Mouse (Mus musculus) CH12.LX (cell line): Measurements from ENCODE around the gene Kat7. TPM values are rescaled to one million over a fixed set of nuclear protein-coding genes. Genes with fewer than 3 reads are reported as not detected.

ENCODE experiments used
- DNase-seq: peaks from one replicate; pipeline ENCODE4 v3.0.0-alpha.2; 2013; ENCODE audit errors: extremely low read depth
- H3K27ac ChIP-seq: 2 replicates; pipeline ENCODE4 v1.5.1; 2012; ENCODE audit warnings: low read depth, mild to moderate bottlenecking, control low read depth, moderate library complexity; ENCODE audit not compliant: insufficient read depth
- H3K27me3 ChIP-seq: replicated peaks from 2 replicates; pipeline ENCODE3; 2012; ENCODE audit warnings: inconsistent platforms
- H3K36me3 ChIP-seq, 2 experiments: replicated peaks in 1 of 2; 2 replicates each; pipeline versions ENCODE3 to v1.6.1; 2012; ENCODE audit warnings: inconsistent platforms in 1 of 2, low read length in 1 of 2, mild to moderate bottlenecking in 1 of 2, mixed read lengths in 1 of 2, moderate library complexity in 1 of 2; ENCODE audit not compliant: control insufficient read depth in 1 of 2, insufficient read depth in 1 of 2
- H3K4me1 ChIP-seq, 2 experiments: 2 replicates each; pipeline ENCODE4 v1.6.1; 2012; ENCODE audit warnings: inconsistent platforms in 1 of 2, moderate library complexity in 1 of 2; ENCODE audit not compliant: insufficient read depth in 2 of 2, control insufficient read depth in 1 of 2
- H3K4me2 ChIP-seq: 2 replicates; pipeline ENCODE4 v1.6.1; 2012; ENCODE audit warnings: low read depth, mild to moderate bottlenecking, control low read depth; ENCODE audit not compliant: poor library complexity, insufficient read depth, severe bottlenecking
- H3K4me3 ChIP-seq, 3 experiments: fragments of 150-350 bp in 1 of 3; sonication (generic) in 1 of 3; replicated peaks in 1 of 3; 2 replicates each; pipeline versions ENCODE3 to v1.5.1; 2011 to 2012; ENCODE audit warnings: low read depth in 2 of 3, low read length in 2 of 3, mild to moderate bottlenecking in 2 of 3, moderate library complexity in 2 of 3, control low read depth in 1 of 3, improper control_type of control experiment in 1 of 3, inconsistent platforms in 1 of 3, mixed read lengths in 1 of 3; ENCODE audit not compliant: poor library complexity in 1 of 3
- H3K79me2 ChIP-seq: replicated peaks from 2 replicates; pipeline ENCODE4 v1.6.1; 2012; ENCODE audit warnings: mild to moderate bottlenecking, moderate library complexity; ENCODE audit not compliant: control insufficient read depth, poor library complexity, insufficient read depth, severe bottlenecking; ENCODE audit errors: extremely low read depth
- H3K9ac ChIP-seq: 2 replicates; pipeline ENCODE4 v1.6.1; 2012; ENCODE audit warnings: low read depth, mild to moderate bottlenecking, control low read depth, moderate library complexity; ENCODE audit not compliant: insufficient read depth
- H3K9me3 ChIP-seq: replicated peaks from 2 replicates; pipeline ENCODE3; 2012; ENCODE audit warnings: low read length, inconsistent platforms, mixed read lengths
- BHLHE40 ChIP-seq: IDR thresholded peaks from 2 replicates; pipeline ENCODE4 v1.6.1; 2011; ENCODE audit warnings: mild to moderate bottlenecking, low read depth, low read length, improper control_type of control experiment
- CHD1 ChIP-seq: IDR thresholded peaks from 2 replicates; pipeline ENCODE4 v1.6.1; 2012; ENCODE audit warnings: low read depth, low read length, improper control_type of control experiment, inconsistent platforms
- CHD2 ChIP-seq: IDR thresholded peaks from 2 replicates; pipeline ENCODE4 v1.6.1; 2011; ENCODE audit warnings: low read length, improper control_type of control experiment
- CTCF ChIP-seq, 2 experiments: IDR thresholded peaks in 1 of 2; conservative IDR thresholded peaks in 1 of 2; 2 replicates each; pipeline ENCODE4 v1.5.1; 2011 to 2012; ENCODE audit warnings: low read depth in 2 of 2, low read length in 2 of 2, improper control_type of control experiment in 1 of 2, inconsistent platforms in 1 of 2, mild to moderate bottlenecking in 1 of 2, moderate library complexity in 1 of 2
- E2F4 ChIP-seq: IDR thresholded peaks from 2 replicates; pipeline ENCODE4 v1.6.1; 2011; ENCODE audit warnings: low read depth, low read length, improper control_type of control experiment; ENCODE audit not compliant: insufficient replicate concordance
- ELF1 ChIP-seq: IDR thresholded peaks from 2 replicates; pipeline ENCODE4 v1.6.1; 2014; ENCODE audit warnings: low read depth, mild to moderate bottlenecking, inconsistent platforms, low read length, improper control_type of control experiment
- EP300 ChIP-seq: IDR thresholded peaks from 2 replicates; pipeline ENCODE4 v1.6.1; 2011; ENCODE audit warnings: low read length, improper control_type of control experiment
- ETS1 ChIP-seq: conservative IDR thresholded peaks from 2 replicates; pipeline ENCODE4 v1.6.1; 2012; ENCODE audit warnings: low read depth, mild to moderate bottlenecking, inconsistent platforms, low read length, improper control_type of control experiment, moderate library complexity
- GABPA ChIP-seq: IDR thresholded peaks from 2 replicates; pipeline ENCODE4 v1.6.1; 2012; ENCODE audit warnings: low read depth, low read length, improper control_type of control experiment, inconsistent platforms; ENCODE audit not compliant: insufficient replicate concordance
- HCFC1 ChIP-seq: IDR thresholded peaks from 2 replicates; pipeline ENCODE4 v1.6.1; 2012; ENCODE audit warnings: low read depth, mild to moderate bottlenecking, inconsistent platforms, low read length, improper control_type of control experiment
- IRF4 ChIP-seq: IDR thresholded peaks from 2 replicates; pipeline ENCODE4 v1.6.1; 2014; ENCODE audit warnings: low read depth, mild to moderate bottlenecking, inconsistent platforms, low read length, improper control_type of control experiment
- JUN ChIP-seq: IDR thresholded peaks from 2 replicates; pipeline ENCODE4 v1.6.1; 2011; ENCODE audit warnings: low read depth, mild to moderate bottlenecking, low read length, improper control_type of control experiment, moderate library complexity; ENCODE audit not compliant: insufficient read depth
- KAT2A ChIP-seq: IDR thresholded peaks from 2 replicates; pipeline ENCODE4 v1.6.1; 2012; ENCODE audit warnings: low read length, improper control_type of control experiment, inconsistent platforms; ENCODE audit not compliant: insufficient replicate concordance
- MAX ChIP-seq: IDR thresholded peaks from 2 replicates; pipeline ENCODE4 v1.6.1; 2011; ENCODE audit warnings: low read length, improper control_type of control experiment
- MAZ ChIP-seq: IDR thresholded peaks from 2 replicates; pipeline ENCODE4 v1.6.1; 2012; ENCODE audit warnings: low read depth, mild to moderate bottlenecking, inconsistent platforms, low read length, improper control_type of control experiment, moderate library complexity
- MEF2A ChIP-seq: IDR thresholded peaks from 2 replicates; pipeline ENCODE4 v1.6.1; 2014; ENCODE audit warnings: low read depth, mild to moderate bottlenecking, inconsistent platforms, low read length, improper control_type of control experiment, borderline replicate concordance
- MXI1 ChIP-seq: IDR thresholded peaks from 2 replicates; pipeline ENCODE4 v1.6.1; 2011; ENCODE audit warnings: mild to moderate bottlenecking, low read depth, low read length, improper control_type of control experiment
- MYC ChIP-seq: IDR thresholded peaks from 2 replicates; pipeline ENCODE4 v1.6.1; 2011; ENCODE audit warnings: low read depth, mild to moderate bottlenecking, improper control_type of control experiment, low read length
- NELFE ChIP-seq: IDR thresholded peaks from 2 replicates; pipeline ENCODE4 v1.6.1; 2011; ENCODE audit warnings: low read depth, low read length, improper control_type of control experiment
- NRF1 ChIP-seq: IDR thresholded peaks from 2 replicates; pipeline ENCODE4 v1.6.1; 2014; ENCODE audit warnings: low read depth, mild to moderate bottlenecking, inconsistent platforms, low read length, improper control_type of control experiment, moderate library complexity
- PAX5 ChIP-seq: IDR thresholded peaks from 2 replicates; pipeline ENCODE4 v1.6.1; 2012; ENCODE audit warnings: low read length, inconsistent platforms, mixed read lengths
- POLR2A ChIP-seq: IDR thresholded peaks from 2 replicates; pipeline ENCODE4 v1.6.1; 2011; ENCODE audit warnings: low read depth, mild to moderate bottlenecking, improper control_type of control experiment, low read length
- POLR2AphosphoS2 ChIP-seq: IDR thresholded peaks from 2 replicates; pipeline ENCODE4 v1.6.1; 2011; ENCODE audit warnings: low read depth, low read length, improper control_type of control experiment
- RAD21 ChIP-seq: IDR thresholded peaks from 2 replicates; pipeline ENCODE4 v1.6.1; 2011; ENCODE audit warnings: low read depth, mild to moderate bottlenecking, low read length, improper control_type of control experiment, moderate library complexity
- RCOR1 ChIP-seq: conservative IDR thresholded peaks from 2 replicates; pipeline ENCODE4 v1.6.1; 2012; ENCODE audit warnings: low read depth, mild to moderate bottlenecking, inconsistent platforms, low read length, improper control_type of control experiment
- SIN3A ChIP-seq: IDR thresholded peaks from 2 replicates; pipeline ENCODE4 v1.6.1; 2012; ENCODE audit warnings: low read length, improper control_type of control experiment, inconsistent platforms
- TBP ChIP-seq: conservative IDR thresholded peaks from 2 replicates; pipeline ENCODE4 v1.6.1; 2011; ENCODE audit warnings: low read depth, low read length, improper control_type of control experiment
- TCF12 ChIP-seq: IDR thresholded peaks from 2 replicates; pipeline ENCODE4 v1.6.1; 2014; ENCODE audit warnings: low read depth, mild to moderate bottlenecking, inconsistent platforms, low read length, improper control_type of control experiment
- UBTF ChIP-seq: IDR thresholded peaks from 2 replicates; pipeline ENCODE4 v1.6.1; 2012; ENCODE audit warnings: low read depth, mild to moderate bottlenecking, inconsistent platforms, low read length, improper control_type of control experiment, moderate library complexity
- USF1 ChIP-seq: IDR thresholded peaks from 2 replicates; pipeline ENCODE4 v1.6.1; 2014; ENCODE audit warnings: low read depth, mild to moderate bottlenecking, inconsistent platforms, low read length, improper control_type of control experiment
- USF2 ChIP-seq: conservative IDR thresholded peaks from 2 replicates; pipeline ENCODE4 v1.6.1; 2011; ENCODE audit warnings: low read depth, low read length, improper control_type of control experiment
- ZKSCAN1 ChIP-seq: IDR thresholded peaks from 2 replicates; pipeline ENCODE4 v1.6.1; 2012; ENCODE audit warnings: low read depth, inconsistent platforms, low read length, improper control_type of control experiment, borderline replicate concordance
- ZMIZ1 ChIP-seq: IDR thresholded peaks from 2 replicates; pipeline ENCODE4 v1.6.1; 2012; ENCODE audit warnings: low read depth, mild to moderate bottlenecking, inconsistent platforms, low read length, improper control_type of control experiment
- dilution Hi-C: fragments of 300-500 bp; cut with MboI; formaldehyde crosslinking; loops from 2 replicates; pipeline ENCODE4 v1.14.3; 2020; ENCODE audit warnings: low sequenced_read_pairs; ENCODE audit not compliant: extremely low pct_unique_long_range_greater_than_20kb, extremely low pct_ligation_motif_present
- in situ Hi-C: fragments of 300-500 bp; cut with MboI; formaldehyde crosslinking; loops from 3 replicates; pipeline ENCODE4 v1.14.3; 2019; ENCODE audit warnings: low sequenced_read_pairs, low pct_ligation_motif_present, low pct_unique_long_range_greater_than_20kb, mixed read lengths
- polyA plus RNA-seq: library from polyadenylated mRNA; unstranded; fragments of >175 nt; gene quantifications from 2 replicates; pipeline ENCODE4 v1.2.1, GENCODE M21; 2012; ENCODE audit warnings: low read depth; ENCODE audit not compliant: insufficient read length
- total RNA-seq, 2 experiments: library from RNA; depleted of rRNA; stranded (reverse); fragments of 300-350 nt in 1 of 2; fragments of >200 nt in 1 of 2; gene quantifications; 2 replicates each; pipeline ENCODE4 v1.2.3; 2012 to 2014

Kat7 gene
- total RNA-seq (2012; rRNA removed): 59.5 and 60.3 TPM in 2 replicates
- 65.1 and 66.7 TPM in 2 replicates for total RNA-seq (2014; rRNA removed)
- 82.0 and 90.2 TPM in 2 replicates for polyA plus RNA-seq

GRCm38 (mm10) chr11:95310007-95310647 is at the start of gene Kat7:
Kat7 (minus strand) TSS chr11:95310246.
- dilution Hi-C loops: no loop called here
- DNase-seq: peak; percentile 100
- TF ChIP-seq CHD2 (peak; percentile 88), ETS1 (peak; percentile 37; the same call in 1 of the 2 replicates), POLR2AphosphoS2 (peak; percentile 84), NRF1 (peak; percentile 92), POLR2A (peak; percentile 89; the same call in 1 of the 2 replicates), BHLHE40 (no peak), CHD1 (no peak), E2F4 (0 out of 2 replicates have a peak, but pooled peaks have one; percentile 5), ZKSCAN1 (no peak), EP300 (no peak), TCF12 (peak; percentile 19), MAX (peak; percentile 85), KAT2A (peak; percentile 100), PAX5 (no peak), USF1 (peak; percentile 95), UBTF (no peak), IRF4 (no peak; the same call in 1 of the 2 replicates), ZMIZ1 (no peak), ELF1 (peak; percentile 96), USF2 (peak; percentile 93), HCFC1 (peak; percentile 94), MEF2A (peak; percentile 59; the same call in 1 of the 2 replicates), TBP (peak; percentile 80), SIN3A (peak; percentile 96), RCOR1 (peak; percentile 100), GABPA (peak; percentile 93; the same call in 1 of the 2 replicates), MAZ (peak; percentile 48; the same call in 1 of the 2 replicates), MYC (peak; percentile 89; the same call in 1 of the 2 replicates), NELFE (peak; percentile 81), CTCF (conservative IDR thresholded peaks at IDR 0.05 in 1 of 2, IDR thresholded peaks at IDR 0.05 in 1 of 2; ENCODE audit: low read depth in 2 of 2, low read length in 2 of 2) (no peak), JUN (no peak), RAD21 (no peak), MXI1 (peak; percentile 81; the same call in 1 of the 2 replicates)
- Histone ChIP-seq H3K79me2 (peaks cover 42% of the 10 kb centered on the region), H3K36me3 (peaks cover 10 to 28% of the 10 kb centered on the region in 2 experiments), H3K4me2 (peak within 1 kb of the TSS; percentile 97), H3K4me1 (peaks cover 5 to 27% of the 10 kb centered on the region in 2 experiments; a peak in 3 of 4 replicates), H3K27me3 (no peaks in the 10 kb centered on the region), H3K27ac (peak within 1 kb of the TSS; percentile 87), H3K9ac (peak within 1 kb of the TSS; percentile 100), H3K9me3 (no peaks in the 10 kb centered on the region), H3K4me3 (peak within 1 kb of the TSS; percentile 85 to 100 (median 92))
- in situ Hi-C loops: no loop called here
